Mouse (Mus musculus): ENCODE measurements around the gene Lsp1. TPM values are rescaled to one million over a fixed set of nuclear protein-coding genes. Genes with fewer than 3 reads are reported as not detected.

Lsp1 gene
- polyA plus RNA-seq, 1 experiment from 2014 or later: 5.8 TPM

DNA sequence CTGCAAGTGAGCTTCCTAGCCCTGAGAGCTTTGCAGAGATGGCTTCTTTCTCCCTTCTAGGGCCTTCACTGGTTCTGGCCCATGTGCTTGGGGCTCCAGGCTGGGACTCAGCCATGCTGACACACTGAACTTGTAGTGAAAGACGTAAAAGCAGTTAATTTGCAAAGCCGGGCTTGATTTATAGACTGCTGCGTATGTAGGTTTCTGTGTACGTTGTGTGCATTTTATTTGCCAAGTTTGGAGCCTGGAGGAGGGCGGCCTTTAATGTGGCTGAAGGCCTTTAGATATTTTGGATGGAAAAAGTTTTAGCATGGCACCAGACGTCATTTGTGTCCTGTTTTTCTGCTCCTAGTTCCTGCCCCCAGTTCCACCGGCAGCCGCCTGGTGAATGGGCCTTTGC lies 79.2 kb downstream of the Lsp1 start:
- ATAC-seq (no peak), DNase-seq (ENCODE audit: low spot score) (no peak)
- Histone ChIP-seq H3K4me2 (ENCODE audit: low read length) (no peak overlapping the region), H3K9ac (ENCODE audit: low read length) (no peak overlapping the region), H3K27me3 (replicated peaks; ENCODE audit: control insufficient read depth, insufficient read depth, low read length) (no peaks in the 10 kb centered on the region), H3K9me3 (replicated peaks; ENCODE audit: control insufficient read depth, low read length) (no peaks in the 10 kb centered on the region), H3K27ac (ENCODE audit: low read depth, low read length) (no peak overlapping the region), H3K36me3 (ENCODE audit: control insufficient read depth, insufficient read depth, low read length) (peaks cover 11% of the 10 kb centered on the region), H3K4me3 (ENCODE audit: low read depth, low read length) (no peak overlapping the region), H3K4me1 (ENCODE audit: control insufficient read depth, insufficient read depth, low read length) (peaks cover 13% of the 10 kb centered on the region)
- 66% methylated on average over 8 of the region's 8 CpGs for WGBS

DNA sequence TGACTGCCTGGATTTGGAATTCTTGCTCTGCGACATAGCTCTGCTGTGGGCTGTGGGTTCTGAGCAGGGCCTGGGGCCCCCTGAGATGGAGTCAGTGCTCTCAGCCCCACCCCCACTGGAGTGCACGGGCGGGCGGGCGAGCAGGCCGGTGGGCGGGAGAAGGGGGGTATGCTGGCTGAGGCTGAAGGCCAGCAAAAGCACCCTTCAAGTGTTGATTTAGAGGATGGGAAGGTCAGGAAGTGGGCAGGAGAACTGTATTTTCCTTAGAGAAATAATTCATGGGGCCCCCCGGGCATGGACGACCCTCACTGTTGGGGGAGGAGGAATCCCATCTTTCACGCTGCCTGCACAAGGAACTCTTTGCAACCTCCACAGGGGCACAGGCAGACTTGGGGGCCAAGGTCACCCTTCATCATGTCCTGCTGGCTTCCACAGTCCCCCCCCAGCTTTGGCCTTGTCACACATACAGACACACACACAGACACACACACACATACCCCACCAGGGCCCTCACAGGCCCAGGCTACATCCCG lies 82.2 kb downstream of the Lsp1 start:
- Histone ChIP-seq H3K27me3 (replicated peaks; ENCODE audit: control insufficient read depth, insufficient read depth, low read length) (no peaks in the 10 kb centered on the region), H3K9me3 (replicated peaks; ENCODE audit: control insufficient read depth, low read length) (no peaks in the 10 kb centered on the region), H3K4me2 (ENCODE audit: low read length) (no peak overlapping the region), H3K4me1 (ENCODE audit: control insufficient read depth, insufficient read depth, low read length) (peaks cover 13% of the 10 kb centered on the region), H3K36me3 (ENCODE audit: control insufficient read depth, insufficient read depth, low read length) (peaks cover 8% of the 10 kb centered on the region; the same call in 1 of the 2 replicates), H3K4me3 (ENCODE audit: low read depth, low read length) (no peak overlapping the region), H3K9ac (ENCODE audit: low read length) (no peak overlapping the region), H3K27ac (ENCODE audit: low read depth, low read length) (no peak overlapping the region)
- 35% methylated on average over 11 of the region's 11 CpGs for WGBS
- DNase-seq (ENCODE audit: low spot score): no peak
- ATAC-seq: no peak

Other genes starting within 250 kb of the Lsp1 start
- not detected in 2 replicates for gene Gm7579, start 248.9 kb upstream of the Lsp1 start, polyA plus RNA-seq (2014; fragmentation: Nextera tagmentation; extraction: Ambion mirVana)
- gene Krtap5-5, start 230.8 kb upstream of the Lsp1 start, polyA plus RNA-seq (2014; fragmentation: Nextera tagmentation; extraction: Ambion mirVana): not detected in 2 replicates
- not detected in 2 replicates for gene Gm40460, start 219.7 kb upstream of the Lsp1 start, polyA plus RNA-seq (2014; fragmentation: Nextera tagmentation; extraction: Ambion mirVana)
- gene Gm2431, start 202.5 kb upstream of the Lsp1 start, polyA plus RNA-seq (2014; fragmentation: Nextera tagmentation; extraction: Ambion mirVana): not detected in 2 replicates
- not detected in 2 replicates for gene Gm4559, start 186.4 kb upstream of the Lsp1 start, polyA plus RNA-seq (2014; fragmentation: Nextera tagmentation; extraction: Ambion mirVana)
- gene Krtap5-1, start 163.7 kb upstream of the Lsp1 start, polyA plus RNA-seq (2014; fragmentation: Nextera tagmentation; extraction: Ambion mirVana): not detected in 2 replicates
- gene Krtap5-4, start 157.3 kb upstream of the Lsp1 start, polyA plus RNA-seq (2014; fragmentation: Nextera tagmentation; extraction: Ambion mirVana): not detected in 2 replicates
- 1.9 and 3.4 TPM in 2 replicates for gene Ifitm10, start 87.1 kb upstream of the Lsp1 start, polyA plus RNA-seq (2014; fragmentation: Nextera tagmentation; extraction: Ambion mirVana)
- not detected in 2 replicates for gene Gm49369, start 78.1 kb upstream of the Lsp1 start, polyA plus RNA-seq (2014; fragmentation: Nextera tagmentation; extraction: Ambion mirVana)
- gene Ctsd, start 72.8 kb upstream of the Lsp1 start, polyA plus RNA-seq (2014; fragmentation: Nextera tagmentation; extraction: Ambion mirVana): 261 and 263 TPM in 2 replicates
- gene Syt8, start 26.0 kb upstream of the Lsp1 start, polyA plus RNA-seq (2014; fragmentation: Nextera tagmentation; extraction: Ambion mirVana): not detected in 2 replicates
- 0.67 and 0.82 TPM in 2 replicates for gene Tnni2, start 19.0 kb upstream of the Lsp1 start, polyA plus RNA-seq (2014; fragmentation: Nextera tagmentation; extraction: Ambion mirVana)
- 0.42 and 0.53 TPM in 2 replicates for gene Tnnt3, start 38.0 kb downstream of the Lsp1 start, polyA plus RNA-seq (2014; fragmentation: Nextera tagmentation; extraction: Ambion mirVana)
- 21.7 and 28.7 TPM in 2 replicates for gene Mrpl23, start 71.9 kb downstream of the Lsp1 start, polyA plus RNA-seq (2014; fragmentation: Nextera tagmentation; extraction: Ambion mirVana)
- 74.0 and 89.8 TPM in 2 replicates for gene Igf2, start 206.0 kb downstream of the Lsp1 start, polyA plus RNA-seq (2014; fragmentation: Nextera tagmentation; extraction: Ambion mirVana)
- gene Gm49394, start 209.1 kb downstream of the Lsp1 start, polyA plus RNA-seq (2014; fragmentation: Nextera tagmentation; extraction: Ambion mirVana): not detected in 2 replicates